Mouse (Mus musculus): Measurements from ENCODE around the gene Heyl. TPM values are rescaled to one million over a fixed set of nuclear protein-coding genes. Genes with fewer than 3 reads are reported as not detected.
A peak's percentile ranks its signal among the peaks of the same experiment; 100 is the strongest.
"Not testable (repeated sequence)": the region's sequence is repeated elsewhere in the genome, so short reads cannot be mapped to it uniquely, and the experiment has no call there.

Gene Heyl
- total and polyA plus RNA-seq, 2 experiments from 2014 or later, result 4.2 to 6.3 TPM

DNA sequence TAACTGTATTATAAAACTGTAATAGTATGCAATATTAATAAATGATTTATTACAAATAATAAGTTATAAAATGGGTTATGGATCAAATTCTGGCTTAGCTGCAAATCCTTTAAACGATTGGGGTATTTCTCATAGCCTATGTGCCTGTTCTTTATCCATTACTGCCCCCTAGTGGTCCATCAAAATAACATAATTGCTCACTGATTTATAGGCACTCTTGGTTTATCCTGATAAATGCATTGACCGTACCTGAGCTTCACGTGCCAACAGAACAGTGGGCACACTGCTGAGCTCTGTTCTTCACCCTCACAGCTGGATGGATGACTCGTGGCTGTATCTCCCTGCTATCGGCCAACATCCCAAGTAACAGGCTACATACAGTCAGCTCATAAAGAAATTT, 21.3 kb downstream of the Heyl start:
- Histone ChIP-seq H3K4me3 (ENCODE audit: low read depth, low read length) (no peak overlapping the region), H3K9me3 (ENCODE audit: low read length) (no peaks in the 10 kb centered on the region), H3K27me3 (ENCODE audit: insufficient read depth, low read length) (no peaks in the 10 kb centered on the region), H3K27ac (ENCODE audit: low read depth, low read length) (no peak overlapping the region), H3K9ac (no peak overlapping the region), H3K4me2 (ENCODE audit: low read depth) (no peak overlapping the region), H3K36me3 (ENCODE audit: insufficient read depth) (no peaks in the 10 kb centered on the region), H3K4me1 (ENCODE audit: insufficient read depth) (no peaks in the 10 kb centered on the region)
- peak; percentile 85 for TF ChIP-seq CTCF (IDR thresholded peaks at IDR 0.05; ENCODE audit: low read depth)
- ATAC-seq, result peak; percentile 81
- WGBS, result 18% methylated on average over 5 of the region's 5 CpGs
- peak; percentile 78 for DNase-seq

DNA sequence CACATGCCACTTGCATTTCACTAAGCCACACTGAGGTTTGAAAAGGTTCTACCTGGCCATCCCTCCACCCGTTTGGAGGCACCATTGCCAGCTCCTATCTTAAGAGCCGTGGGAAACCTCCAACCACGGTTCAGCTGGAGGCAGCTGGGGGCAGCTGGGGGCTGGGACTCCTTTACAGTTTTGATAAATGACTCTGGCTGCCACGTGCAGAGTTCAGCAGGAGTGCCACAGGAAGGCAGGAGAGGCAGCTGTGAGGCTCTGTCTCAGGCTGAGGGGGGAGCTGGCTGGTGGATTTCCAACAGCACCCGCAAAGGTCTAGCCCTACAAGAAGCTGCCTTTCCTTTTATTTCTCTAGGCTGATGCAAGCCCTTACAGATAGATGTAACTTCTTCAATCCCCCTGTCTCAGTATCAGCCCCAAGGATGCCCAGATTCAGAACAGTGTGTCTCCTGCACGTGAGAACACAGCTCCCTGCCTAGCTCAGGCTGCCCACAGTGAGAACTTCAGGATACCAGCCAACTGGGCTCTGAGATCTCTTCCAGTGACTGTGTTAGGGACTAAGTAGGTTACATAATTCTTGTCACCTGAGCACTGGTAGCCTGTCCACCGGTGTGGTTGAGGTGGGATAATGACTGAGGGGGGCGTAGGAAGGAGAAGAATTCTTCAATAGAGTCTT, 26.9 kb downstream of the Heyl start:
- H3K9me3 ChIP-seq (ENCODE audit: low read length), result no peaks in the 10 kb centered on the region
- H3K4me3 ChIP-seq (ENCODE audit: low read depth, low read length), result no peak overlapping the region
- DNase-seq (no peak), ATAC-seq (no peak)
- no peak overlapping the region for H3K9ac ChIP-seq
- WGBS, result 51% methylated on average over 8 of the region's 8 CpGs
- no peak overlapping the region for H3K27ac ChIP-seq (ENCODE audit: low read depth, low read length)
- H3K27me3 ChIP-seq (ENCODE audit: insufficient read depth, low read length), result no peaks in the 10 kb centered on the region
- H3K4me1 ChIP-seq (ENCODE audit: insufficient read depth), result no peaks in the 10 kb centered on the region
- H3K36me3 ChIP-seq (ENCODE audit: insufficient read depth), result no peaks in the 10 kb centered on the region
- TF ChIP-seq CTCF (IDR thresholded peaks at IDR 0.05; ENCODE audit: low read depth), result no peak
- no peak overlapping the region for H3K4me2 ChIP-seq (ENCODE audit: low read depth)

DNA sequence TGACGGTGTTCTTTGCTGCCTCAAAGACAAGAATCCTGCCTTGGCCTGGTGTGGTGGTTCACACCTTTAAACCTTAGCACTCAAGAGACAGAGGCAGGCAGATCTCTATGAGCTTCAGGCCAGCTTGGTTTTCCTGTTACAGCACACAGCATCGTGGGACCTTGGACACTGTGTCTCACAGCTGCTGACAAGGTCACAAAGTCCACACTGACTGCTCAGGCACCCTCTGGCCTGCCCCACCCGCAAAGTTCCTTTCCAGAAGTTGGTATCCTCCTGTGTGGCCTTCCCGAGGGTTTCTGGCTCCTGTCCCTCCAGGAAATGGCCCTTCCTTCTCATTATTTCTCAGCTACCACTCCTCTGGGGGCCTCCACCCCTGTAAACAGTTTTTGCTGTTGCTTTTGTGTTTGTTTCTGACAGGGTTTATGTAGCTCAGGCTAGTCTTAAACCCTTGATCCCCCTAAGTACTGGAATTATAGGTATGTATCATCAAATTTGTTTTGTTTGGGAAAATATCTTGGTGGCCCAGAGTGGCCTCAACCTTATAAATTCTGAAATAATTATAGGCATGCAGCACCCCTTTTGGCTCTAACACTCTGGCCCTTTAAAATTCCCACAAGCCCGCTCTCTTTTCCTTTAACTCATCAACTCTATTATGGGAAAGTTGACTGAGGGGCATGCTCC, 28.5 kb downstream of the Heyl start, which contains the start of gene Pabpc4:
Pabpc4 (plus strand) TSS at position 631 of the 681 bp plus-strand sequence.
- no peaks in the 10 kb centered on the region for H3K9me3 ChIP-seq (ENCODE audit: low read length)
- DNase-seq, result no peak
- H3K27ac ChIP-seq (ENCODE audit: low read depth, low read length), result no peak within 1 kb of the TSS
- no peak within 1 kb of the TSS for H3K4me2 ChIP-seq (ENCODE audit: low read depth)
- WGBS, result 68% methylated on average over 5 of the region's 5 CpGs
- H3K4me1 ChIP-seq (ENCODE audit: insufficient read depth), result no peaks in the 10 kb centered on the region
- no peak for ATAC-seq
- no peaks in the 10 kb centered on the region for H3K36me3 ChIP-seq (ENCODE audit: insufficient read depth)
- H3K9ac ChIP-seq, result no peak within 1 kb of the TSS
- H3K27me3 ChIP-seq (ENCODE audit: insufficient read depth, low read length), result no peaks in the 10 kb centered on the region
- H3K4me3 ChIP-seq (ENCODE audit: low read depth, low read length), result no peak within 1 kb of the TSS
- no peak for TF ChIP-seq CTCF (IDR thresholded peaks at IDR 0.05; ENCODE audit: low read depth)

DNA sequence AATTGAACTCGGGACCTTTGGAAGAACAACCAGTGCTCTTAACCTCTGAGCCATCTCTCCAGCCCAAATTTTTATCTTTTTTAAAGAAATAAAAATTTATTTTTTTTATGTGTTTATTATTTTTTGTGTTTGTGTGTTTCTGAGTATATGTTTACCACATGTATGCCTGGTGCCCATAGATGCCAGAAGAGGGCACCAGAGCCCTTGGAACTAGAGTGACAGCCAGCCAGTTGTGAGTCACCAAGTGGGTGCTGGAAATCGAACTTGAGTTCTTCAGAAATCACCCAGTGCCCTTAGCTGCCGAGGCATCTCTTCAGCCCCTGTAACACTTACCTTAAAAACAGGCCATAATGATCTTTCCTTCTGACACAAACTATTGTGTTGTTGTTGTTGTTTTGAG, 37.7 kb downstream of the Heyl start:
- TF ChIP-seq CTCF (IDR thresholded peaks at IDR 0.05; ENCODE audit: low read depth), result no peak
- H3K27me3 ChIP-seq (ENCODE audit: insufficient read depth, low read length), result no peaks in the 10 kb centered on the region
- no peak for ATAC-seq

DNA sequence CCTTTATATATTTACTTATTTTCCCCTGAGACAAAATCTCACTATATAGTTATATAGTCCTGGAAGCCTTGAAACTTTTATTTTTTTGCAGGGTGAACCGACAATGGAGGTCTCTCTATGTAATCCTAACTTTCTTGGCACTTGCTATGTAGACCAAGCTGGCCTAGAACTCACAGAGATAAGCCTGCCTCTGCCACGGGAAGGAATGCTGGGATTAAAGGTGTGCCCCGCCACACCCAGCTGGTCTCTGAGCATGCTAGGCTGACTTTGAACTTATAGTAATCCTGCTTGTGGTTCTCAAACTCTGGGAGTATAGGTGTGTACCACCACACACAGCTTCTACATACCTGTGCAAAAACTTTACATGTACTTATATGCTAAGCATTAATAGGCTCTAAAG, 46.8 kb downstream of the Heyl start:
- no peak overlapping the region for H3K9ac ChIP-seq
- no peak for TF ChIP-seq CTCF (IDR thresholded peaks at IDR 0.05; ENCODE audit: low read depth)
- ATAC-seq, result no peak
- H3K9me3 ChIP-seq (ENCODE audit: low read length), result no peaks in the 10 kb centered on the region
- H3K27ac ChIP-seq (ENCODE audit: low read depth, low read length), result no peak overlapping the region
- H3K27me3 ChIP-seq (ENCODE audit: insufficient read depth, low read length), result no peaks in the 10 kb centered on the region
- no peaks in the 10 kb centered on the region for H3K36me3 ChIP-seq (ENCODE audit: insufficient read depth)
- H3K4me1 ChIP-seq (ENCODE audit: insufficient read depth), result peaks cover 15% of the 10 kb centered on the region
- 83% methylated on average over 3 of the region's 3 CpGs for WGBS
- H3K4me3 ChIP-seq (ENCODE audit: low read depth, low read length), result no peak overlapping the region
- no peak overlapping the region for H3K4me2 ChIP-seq (ENCODE audit: low read depth)
- DNase-seq, result no peak

More for the DNA sequence above, 37.7 kb downstream of the Heyl start:
- Histone ChIP-seq H3K36me3 (ENCODE audit: insufficient read depth) (no peaks in the 10 kb centered on the region), H3K4me3 (ENCODE audit: low read depth, low read length) (no peak overlapping the region), H3K9me3 (ENCODE audit: low read length) (no peaks in the 10 kb centered on the region), H3K4me1 (ENCODE audit: insufficient read depth) (no peaks in the 10 kb centered on the region), H3K4me2 (ENCODE audit: low read depth) (no peak overlapping the region), H3K9ac (no peak overlapping the region), H3K27ac (ENCODE audit: low read depth, low read length) (no peak overlapping the region)
- DNase-seq, result no peak
- 92% methylated on average over 3 of the region's 3 CpGs for WGBS

DNA sequence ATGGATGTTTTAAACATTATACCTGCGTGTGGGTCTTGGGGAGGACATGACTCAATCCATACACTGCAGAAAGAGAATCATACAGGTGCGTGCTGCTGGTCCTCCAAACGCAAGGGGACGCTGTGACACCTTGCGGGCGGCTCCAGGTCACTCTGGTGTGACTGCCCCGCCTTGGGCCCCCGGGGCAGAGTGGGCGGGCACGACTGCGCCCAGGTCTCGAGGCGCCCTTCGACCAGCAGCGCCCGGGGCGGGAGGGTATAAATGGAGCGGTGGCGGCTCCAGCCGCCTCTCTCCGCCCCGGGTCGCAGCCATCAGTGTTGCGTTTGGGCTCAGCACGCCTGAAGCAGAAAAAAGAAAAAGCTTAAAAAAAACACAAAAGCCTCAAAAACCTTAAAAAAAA, 49.1 kb downstream of the Heyl start:
- 2% methylated on average over 25 of the region's 25 CpGs for WGBS
- no peaks in the 10 kb centered on the region for H3K9me3 ChIP-seq (ENCODE audit: low read length)
- H3K36me3 ChIP-seq (ENCODE audit: insufficient read depth), result peaks cover 6% of the 10 kb centered on the region
- peak overlapping the region; percentile 72 for H3K9ac ChIP-seq
- peak overlapping the region; percentile 54 for H3K4me3 ChIP-seq (ENCODE audit: low read depth, low read length)
- H3K27ac ChIP-seq (ENCODE audit: low read depth, low read length), result peak overlapping the region; percentile 70; the same call in 1 of the 2 replicates
- ATAC-seq (peak; percentile 90), DNase-seq (peak; percentile 85)
- peak; percentile 89 for TF ChIP-seq CTCF (IDR thresholded peaks at IDR 0.05; ENCODE audit: low read depth)
- no peaks in the 10 kb centered on the region for H3K27me3 ChIP-seq (ENCODE audit: insufficient read depth, low read length)
- peak overlapping the region; percentile 86 for H3K4me2 ChIP-seq (ENCODE audit: low read depth)
- H3K4me1 ChIP-seq (ENCODE audit: insufficient read depth), result peaks cover 21% of the 10 kb centered on the region

DNA sequence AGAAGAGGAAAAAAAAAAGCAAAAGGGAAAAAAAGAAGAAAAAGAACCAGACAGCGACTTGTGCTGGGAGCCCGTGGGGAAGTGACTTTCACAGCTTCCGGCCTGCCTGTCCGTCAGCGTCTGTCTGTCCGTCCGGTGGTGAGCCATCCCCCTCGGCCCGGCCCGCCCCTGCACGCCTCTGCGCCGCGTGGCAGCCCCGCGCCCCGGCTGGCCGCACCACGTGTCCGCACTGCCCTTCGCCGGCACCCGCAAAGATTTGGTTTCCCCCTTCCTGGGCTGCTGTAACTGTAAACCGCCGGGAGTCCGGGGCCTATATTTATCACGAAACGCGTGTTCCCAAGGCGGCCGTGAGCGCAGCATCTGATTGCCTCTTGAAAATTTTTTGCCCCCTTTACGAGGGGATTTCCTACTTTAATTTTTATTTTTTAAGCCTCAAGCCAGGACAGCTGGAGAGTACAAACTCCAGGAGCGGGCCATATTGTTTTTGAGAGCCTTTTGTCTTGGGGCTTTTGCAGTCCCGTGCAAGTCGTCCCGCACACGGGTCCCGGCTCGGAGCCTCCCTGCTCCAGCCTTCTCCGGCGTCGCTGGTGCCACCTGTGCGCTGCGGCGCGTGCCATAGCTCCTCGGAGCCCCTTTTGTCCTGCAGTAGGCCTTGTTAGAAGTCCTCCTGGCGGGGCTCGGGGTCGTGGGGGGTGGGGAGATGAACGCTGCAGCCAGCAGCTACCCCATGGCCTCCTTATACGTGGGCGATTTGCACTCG, 49.7 kb downstream of the Heyl start:
- Histone ChIP-seq H3K4me2 (ENCODE audit: low read depth) (peak overlapping the region; percentile 86), H3K4me1 (ENCODE audit: insufficient read depth) (peaks cover 21% of the 10 kb centered on the region), H3K4me3 (ENCODE audit: low read depth, low read length) (peak overlapping the region; percentile 54), H3K27ac (ENCODE audit: low read depth, low read length) (peak overlapping the region; percentile 70; the same call in 1 of the 2 replicates), H3K9ac (peak overlapping the region; percentile 72)
- ATAC-seq (peak; percentile 74), DNase-seq (peak; percentile 24)
- H3K36me3 ChIP-seq (ENCODE audit: insufficient read depth); H3K27me3 ChIP-seq (ENCODE audit: insufficient read depth, low read length); H3K9me3 ChIP-seq (ENCODE audit: low read length): not testable (repeated sequence)
- 3% methylated on average over 39 of the region's 55 CpGs for WGBS

DNA sequence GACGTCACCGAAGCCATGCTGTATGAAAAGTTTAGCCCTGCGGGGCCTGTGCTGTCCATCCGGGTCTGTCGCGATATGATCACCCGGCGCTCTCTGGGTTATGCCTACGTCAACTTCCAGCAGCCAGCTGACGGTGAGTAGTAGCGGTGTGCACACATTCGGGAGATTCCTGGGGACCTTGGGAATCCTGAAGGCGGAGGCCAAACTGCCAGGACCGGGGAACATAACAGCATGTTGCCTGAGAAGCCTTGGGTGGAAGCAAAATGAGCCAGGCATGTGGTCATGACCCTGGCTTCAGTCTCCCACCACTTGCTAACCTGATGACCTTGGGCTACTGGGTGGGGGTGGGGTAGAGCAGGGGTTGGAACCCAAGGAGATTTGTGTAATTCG, 50.3 kb downstream of the Heyl start:
- H3K9ac ChIP-seq, result peak overlapping the region; percentile 72
- H3K9me3 ChIP-seq (ENCODE audit: low read length); H3K27me3 ChIP-seq (ENCODE audit: insufficient read depth, low read length); H3K27ac ChIP-seq (ENCODE audit: low read depth, low read length): not testable (repeated sequence)
- H3K36me3 ChIP-seq (ENCODE audit: insufficient read depth), result peaks cover 14% of the 10 kb centered on the region
- H3K4me3 ChIP-seq (ENCODE audit: low read depth, low read length), result peak overlapping the region; percentile 54
- peak; percentile 42 for ATAC-seq
- peaks cover 21% of the 10 kb centered on the region for H3K4me1 ChIP-seq (ENCODE audit: insufficient read depth)
- under 1% methylated on average over 12 of the region's 15 CpGs for WGBS
- DNase-seq, result peak; percentile 26
- H3K4me2 ChIP-seq (ENCODE audit: low read depth), result peak overlapping the region; percentile 86
